Mouse (Mus musculus): Measurements from ENCODE around the gene Igf2bp1. TPM values are rescaled to one million over a fixed set of nuclear protein-coding genes. Genes with fewer than 3 reads are reported as not detected.

Igf2bp1 gene
- total and polyA plus RNA-seq, 3 experiments: 49.1 to 113 (median 52.6) TPM

GRCm38 (mm10) chr11:96044803-96045567, 39.2 kb upstream of the Igf2bp1 start:
- Histone ChIP-seq H3K4me3 (ENCODE audit: low read depth, low read length) (no peak overlapping the region), H3K27me3 (ENCODE audit: insufficient read depth, low read length) (no peaks in the 10 kb centered on the region), H3K4me1 (ENCODE audit: insufficient read depth, low read depth, low read length) (peaks cover 22% of the 10 kb centered on the region), H3K9me3 (replicated peaks) (no peaks in the 10 kb centered on the region), H3K36me3 (replicated peaks) (peaks cover 92% of the 10 kb centered on the region)
- TF ChIP-seq GATA1 (IDR thresholded peaks at IDR 0.05; ENCODE audit: borderline replicate concordance, low read length) (no peak), GATA2 (IDR thresholded peaks at IDR 0.05; ENCODE audit: borderline replicate concordance, low read depth, low read length) (no peak), CTCF (IDR thresholded peaks at IDR 0.05; ENCODE audit: low read depth, low read length) (no peak), TAL1 (conservative IDR thresholded peaks at IDR 0.05; ENCODE audit: low read depth, low read length) (no peak), POLR2AphosphoS5 (IDR thresholded peaks at IDR 0.05; ENCODE audit: insufficient replicate concordance, low read depth, low read length) (no peak)
- DNase-seq (ENCODE audit: low spot score): no peak
- ATAC-seq (ENCODE audit: extremely low read depth, insufficient number of reproducible peaks, low FRiP score, poor library complexity, severe bottlenecking): no peak

DNA sequence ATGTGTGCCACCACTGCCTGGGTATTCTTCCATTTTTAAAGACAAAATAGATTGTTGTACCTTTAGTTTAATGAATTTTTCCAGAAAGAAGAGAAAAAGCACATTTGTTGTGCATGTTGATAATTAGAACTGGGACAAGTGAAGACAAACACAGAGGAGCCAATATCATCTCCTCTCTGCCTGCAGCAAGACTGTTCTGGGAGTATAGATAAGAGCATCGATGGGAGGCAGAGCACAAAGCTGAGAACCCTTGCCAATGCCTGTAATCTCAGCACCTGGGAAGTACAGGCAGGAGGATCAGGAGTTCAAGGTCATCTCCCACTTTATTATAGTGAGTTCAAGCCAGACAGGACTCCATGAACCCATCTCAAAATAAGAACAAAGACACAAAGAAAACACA, 32.8 kb upstream of the Igf2bp1 start:
- no peaks in the 10 kb centered on the region for H3K27me3 ChIP-seq (ENCODE audit: insufficient read depth, low read length)
- H3K36me3 ChIP-seq (replicated peaks): peaks cover 63% of the 10 kb centered on the region
- peaks cover 33% of the 10 kb centered on the region for H3K4me1 ChIP-seq (ENCODE audit: insufficient read depth, low read depth, low read length)
- no peak overlapping the region for H3K4me3 ChIP-seq (ENCODE audit: low read depth, low read length)
- DNase-seq (ENCODE audit: low spot score): no peak
- H3K9me3 ChIP-seq (replicated peaks): no peaks in the 10 kb centered on the region
- TF ChIP-seq POLR2AphosphoS5 (IDR thresholded peaks at IDR 0.05; ENCODE audit: insufficient replicate concordance, low read depth, low read length): no peak
- no peak for ATAC-seq (ENCODE audit: extremely low read depth, insufficient number of reproducible peaks, low FRiP score, poor library complexity, severe bottlenecking)

- H3K27me3 ChIP-seq (ENCODE audit: insufficient read depth, low read length): no peaks in the 10 kb centered on the region
- peaks cover 33% of the 10 kb centered on the region for H3K4me1 ChIP-seq (ENCODE audit: insufficient read depth, low read depth, low read length)
- DNase-seq (ENCODE audit: low spot score): no peak
- ATAC-seq (ENCODE audit: extremely low read depth, insufficient number of reproducible peaks, low FRiP score, poor library complexity, severe bottlenecking): no peak
- H3K36me3 ChIP-seq (replicated peaks): peaks cover 52% of the 10 kb centered on the region
- no peak overlapping the region for H3K4me3 ChIP-seq (ENCODE audit: low read depth, low read length)
- H3K9me3 ChIP-seq (replicated peaks): no peaks in the 10 kb centered on the region
- TF ChIP-seq TAL1 (conservative IDR thresholded peaks at IDR 0.05; ENCODE audit: low read depth, low read length) (no peak), GATA1 (IDR thresholded peaks at IDR 0.05; ENCODE audit: borderline replicate concordance, low read length) (no peak), CTCF (IDR thresholded peaks at IDR 0.05; ENCODE audit: low read depth, low read length) (no peak), POLR2AphosphoS5 (IDR thresholded peaks at IDR 0.05; ENCODE audit: insufficient replicate concordance, low read depth, low read length) (no peak), GATA2 (IDR thresholded peaks at IDR 0.05; ENCODE audit: borderline replicate concordance, low read depth, low read length) (no peak)
Observed at GRCm38 (mm10) chr11:96037499-96037898, 31.8 kb upstream of the Igf2bp1 start.

GRCm38 (mm10) chr11:96035133-96035532, 29.4 kb upstream of the Igf2bp1 start:
- Histone ChIP-seq H3K9me3 (replicated peaks) (no peaks in the 10 kb centered on the region), H3K4me3 (ENCODE audit: low read depth, low read length) (peak overlapping the region; percentile 81), H3K4me1 (ENCODE audit: insufficient read depth, low read depth, low read length) (peaks cover 31% of the 10 kb centered on the region), H3K36me3 (replicated peaks) (peaks cover 34% of the 10 kb centered on the region), H3K27me3 (ENCODE audit: insufficient read depth, low read length) (no peaks in the 10 kb centered on the region; the same call in 1 of the 2 replicates)
- no peak for TF ChIP-seq CTCF (IDR thresholded peaks at IDR 0.05; ENCODE audit: low read depth, low read length)
- no peak for TF ChIP-seq GATA1 (IDR thresholded peaks at IDR 0.05; ENCODE audit: borderline replicate concordance, low read length)
- no peak for TF ChIP-seq POLR2AphosphoS5 (IDR thresholded peaks at IDR 0.05; ENCODE audit: insufficient replicate concordance, low read depth, low read length)
- no peak for TF ChIP-seq TAL1 (conservative IDR thresholded peaks at IDR 0.05; ENCODE audit: low read depth, low read length)
- no peak for TF ChIP-seq GATA2 (IDR thresholded peaks at IDR 0.05; ENCODE audit: borderline replicate concordance, low read depth, low read length)
- no peak for ATAC-seq (ENCODE audit: extremely low read depth, insufficient number of reproducible peaks, low FRiP score, poor library complexity, severe bottlenecking)
- no peak for DNase-seq (ENCODE audit: low spot score)

GRCm38 (mm10) chr11:96034596-96035052, 28.9 kb upstream of the Igf2bp1 start, which contains the start of gene Snf8:
Snf8 (plus strand) TSS chr11:96034885.
- H3K4me1 ChIP-seq (ENCODE audit: insufficient read depth, low read depth, low read length): peaks cover 31% of the 10 kb centered on the region
- ATAC-seq (ENCODE audit: extremely low read depth, insufficient number of reproducible peaks, low FRiP score, poor library complexity, severe bottlenecking): peak; percentile 73
- no peaks in the 10 kb centered on the region for H3K9me3 ChIP-seq (replicated peaks)
- peaks cover 4% of the 10 kb centered on the region; the same call in 1 of the 2 replicates for H3K27me3 ChIP-seq (ENCODE audit: insufficient read depth, low read length)
- TF ChIP-seq GATA1 (IDR thresholded peaks at IDR 0.05; ENCODE audit: borderline replicate concordance, low read length) (no peak), GATA2 (IDR thresholded peaks at IDR 0.05; ENCODE audit: borderline replicate concordance, low read depth, low read length) (no peak), CTCF (IDR thresholded peaks at IDR 0.05; ENCODE audit: low read depth, low read length) (no peak), POLR2AphosphoS5 (IDR thresholded peaks at IDR 0.05; ENCODE audit: insufficient replicate concordance, low read depth, low read length) (no peak), TAL1 (conservative IDR thresholded peaks at IDR 0.05; ENCODE audit: low read depth, low read length) (no peak)
- H3K36me3 ChIP-seq (replicated peaks): peaks cover 34% of the 10 kb centered on the region
- DNase-seq (ENCODE audit: low spot score): peak; percentile 93
- peak within 1 kb of the TSS; percentile 81 for H3K4me3 ChIP-seq (ENCODE audit: low read depth, low read length)

DNA sequence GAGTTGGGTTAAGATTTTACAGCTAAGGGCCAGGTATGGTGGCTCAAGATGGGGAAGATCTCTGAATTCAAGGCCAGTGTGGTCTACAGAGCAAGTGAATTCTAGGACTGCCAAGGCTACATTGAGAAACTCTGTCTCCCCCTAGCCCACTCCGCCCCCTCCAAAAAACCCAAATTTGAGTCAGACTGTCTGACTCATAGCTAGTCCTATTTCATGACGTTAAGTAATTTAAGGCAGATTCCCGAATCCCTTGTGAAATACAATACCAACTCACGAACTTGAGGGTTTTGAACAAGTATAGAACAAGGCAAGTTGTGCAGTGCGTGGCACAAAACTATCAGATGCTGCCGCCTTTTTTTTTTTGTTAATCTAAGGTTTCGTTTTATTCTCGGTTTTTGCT, 28.4 kb upstream of the Igf2bp1 start:
- Histone ChIP-seq H3K4me1 (ENCODE audit: insufficient read depth, low read depth, low read length) (peaks cover 31% of the 10 kb centered on the region), H3K27me3 (ENCODE audit: insufficient read depth, low read length) (peaks cover 9% of the 10 kb centered on the region), H3K4me3 (ENCODE audit: low read depth, low read length) (peak overlapping the region; percentile 81), H3K9me3 (replicated peaks) (no peaks in the 10 kb centered on the region), H3K36me3 (replicated peaks) (peaks cover 30% of the 10 kb centered on the region)
- no peak for TF ChIP-seq POLR2AphosphoS5 (IDR thresholded peaks at IDR 0.05; ENCODE audit: insufficient replicate concordance, low read depth, low read length)
- DNase-seq (ENCODE audit: low spot score) (no peak), ATAC-seq (ENCODE audit: extremely low read depth, insufficient number of reproducible peaks, low FRiP score, poor library complexity, severe bottlenecking) (no peak)
